Mouse (Mus musculus) telencephalon, adult 2 months (tissue): Measurements from ENCODE around the gene Hdac4.

Experiments
- DNase-seq: peaks from one replicate; pipeline ENCODE4 v3.0.0-alpha.2; 2011; ENCODE audit warnings: low read depth, low spot score

Gene Hdac4

DNA sequence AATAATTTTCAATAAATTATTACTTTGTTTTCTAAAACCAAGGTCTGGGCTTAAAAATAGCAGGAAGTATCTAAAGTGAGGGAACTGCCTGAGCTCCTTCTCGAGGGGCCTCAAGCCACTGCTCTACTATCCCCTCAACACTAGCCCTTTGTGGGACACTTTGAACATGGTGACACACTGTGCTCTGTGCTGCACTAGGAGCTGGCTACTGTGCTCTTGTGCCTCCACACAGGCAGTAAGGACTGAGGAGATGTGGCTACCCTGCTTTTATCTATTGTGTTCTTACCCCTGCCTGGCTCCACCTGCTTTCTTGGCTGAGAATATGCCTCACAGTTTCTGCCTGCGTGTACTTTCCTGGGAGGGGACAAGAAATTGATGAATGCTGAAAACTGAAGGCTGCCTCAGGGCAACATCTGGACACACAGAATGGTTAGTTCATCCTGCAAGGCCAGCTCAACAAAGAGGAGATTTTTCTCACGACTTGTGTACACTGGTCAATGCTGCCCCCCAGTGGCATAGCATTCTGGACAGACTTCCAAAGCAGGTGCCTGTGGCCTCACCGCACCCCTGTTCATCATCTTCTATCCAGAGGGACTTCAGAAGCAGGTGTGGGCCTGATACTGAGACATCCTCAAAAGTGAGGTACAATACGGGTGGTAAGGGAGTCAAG, 226.7 kb downstream of the Hdac4 start:
- peak; percentile 42 for DNase-seq

DNA sequence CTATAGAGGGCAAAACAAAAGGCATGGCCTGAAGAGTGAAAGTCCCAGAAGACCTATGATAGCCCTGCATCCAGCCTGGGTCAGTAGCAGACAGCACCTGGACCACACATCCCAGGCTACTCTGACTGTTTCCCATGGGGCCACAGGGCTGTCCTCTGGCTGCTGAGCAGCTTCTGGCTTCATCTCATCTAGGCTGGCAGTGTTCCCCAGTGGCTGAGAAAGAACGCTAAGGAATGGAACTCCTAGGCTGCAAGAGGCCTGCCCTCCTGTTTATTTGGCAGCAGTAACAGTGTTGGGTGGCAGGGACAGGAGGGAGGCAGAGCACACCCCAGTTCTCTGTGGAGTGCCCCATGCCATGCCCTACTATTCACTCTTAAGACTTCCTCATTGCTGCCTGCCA, 228.5 kb downstream of the Hdac4 start:
- no peak for DNase-seq

DNA sequence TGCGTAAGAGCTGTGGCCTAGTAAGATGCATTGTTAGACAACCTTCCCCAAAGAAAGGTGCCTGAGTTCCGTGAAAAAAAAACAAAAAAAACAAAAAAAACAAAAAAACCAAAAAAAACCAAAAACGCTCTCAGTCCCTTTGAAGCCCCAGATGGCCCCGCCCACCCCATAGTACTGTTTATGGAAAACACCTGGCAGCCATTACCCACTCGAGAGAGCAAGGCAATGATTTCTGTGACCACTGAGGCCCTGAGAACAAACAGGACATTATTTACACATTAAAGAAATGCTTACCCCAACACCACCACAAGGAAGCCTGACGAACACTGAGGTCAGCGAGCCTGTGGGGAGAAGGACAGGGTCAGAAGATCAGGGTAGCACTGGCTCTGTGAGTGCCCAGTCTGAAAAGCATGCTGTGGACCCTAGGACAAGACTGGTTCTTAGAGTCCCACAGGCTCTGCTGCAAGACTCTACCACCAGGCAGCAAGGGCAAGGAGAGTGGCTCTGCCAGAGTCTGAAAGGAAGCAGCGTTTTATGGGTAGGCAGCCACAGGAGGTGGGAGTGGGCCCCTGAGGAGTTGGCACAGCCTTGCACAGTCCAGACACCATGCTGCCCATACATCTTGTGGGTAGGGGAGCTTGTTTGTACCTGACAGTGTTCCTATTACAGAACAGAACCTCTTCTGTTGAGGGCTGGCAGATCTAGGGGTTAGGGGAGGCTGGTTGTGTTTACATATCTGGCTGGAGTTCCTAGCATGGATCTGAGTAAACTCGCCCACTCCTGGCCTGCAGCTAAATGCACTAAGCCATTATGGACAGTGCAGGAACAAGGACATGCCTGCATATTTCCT, 230.8 kb downstream of the Hdac4 start:
- no peak for DNase-seq

DNA sequence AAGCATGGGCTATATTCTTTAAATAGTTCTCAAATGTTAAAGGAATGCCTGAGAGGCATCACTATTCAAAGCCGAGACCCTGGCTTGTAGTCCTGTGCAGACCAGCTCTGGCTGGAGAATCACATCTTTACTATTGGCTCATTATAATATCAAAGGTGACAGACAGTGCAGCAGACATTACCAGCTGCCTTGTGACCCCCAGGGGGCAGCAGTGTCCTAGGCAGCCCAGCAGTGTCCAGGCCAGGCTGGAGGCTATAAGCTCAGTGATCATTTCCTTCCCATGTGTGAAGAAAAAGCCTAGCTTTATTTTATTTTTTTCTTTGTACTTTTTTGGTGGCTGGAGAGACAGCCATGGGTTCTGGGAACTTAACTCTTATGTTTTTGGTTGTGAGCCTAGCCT, 233.2 kb downstream of the Hdac4 start:
- no peak for DNase-seq

DNA sequence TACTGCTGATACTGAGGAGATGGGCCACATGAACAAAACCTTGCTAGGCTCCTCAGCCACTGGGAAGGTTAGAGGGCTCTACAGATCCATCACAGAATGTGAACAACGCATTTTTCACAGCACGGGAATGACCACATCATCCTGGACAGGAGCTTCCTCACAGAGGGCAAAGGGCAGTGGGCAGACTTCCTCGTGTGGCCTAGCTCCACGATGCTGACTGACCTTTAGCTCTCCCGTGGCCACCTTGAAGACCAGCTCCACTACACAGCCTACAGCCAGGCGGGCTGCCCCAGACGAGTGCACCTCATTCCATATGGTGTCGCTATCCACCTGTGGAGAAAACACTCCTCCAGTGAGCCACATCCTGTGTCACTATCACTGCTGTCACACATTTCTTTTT, 234.3 kb downstream of the Hdac4 start:
- no peak for DNase-seq

DNA sequence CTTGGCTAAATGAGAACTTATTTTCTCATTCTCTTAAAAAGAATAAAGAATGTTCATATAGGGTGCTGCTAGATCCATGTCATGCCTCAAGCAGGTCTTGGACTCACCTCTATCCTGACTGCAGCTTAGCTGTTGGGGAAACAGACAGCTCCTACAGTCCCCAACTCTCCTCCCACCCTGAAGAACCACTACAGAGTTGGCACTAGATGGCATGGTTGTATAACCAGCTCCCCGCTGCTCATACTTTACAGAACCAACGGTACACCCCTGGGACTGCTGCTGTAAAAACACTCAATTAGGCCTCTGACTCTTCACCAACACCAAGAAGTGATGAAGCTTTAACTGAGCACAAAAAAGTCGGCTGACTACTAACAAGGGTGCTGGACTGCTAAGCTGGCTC, 235.6 kb downstream of the Hdac4 start:
- peak; percentile 28 for DNase-seq

DNA sequence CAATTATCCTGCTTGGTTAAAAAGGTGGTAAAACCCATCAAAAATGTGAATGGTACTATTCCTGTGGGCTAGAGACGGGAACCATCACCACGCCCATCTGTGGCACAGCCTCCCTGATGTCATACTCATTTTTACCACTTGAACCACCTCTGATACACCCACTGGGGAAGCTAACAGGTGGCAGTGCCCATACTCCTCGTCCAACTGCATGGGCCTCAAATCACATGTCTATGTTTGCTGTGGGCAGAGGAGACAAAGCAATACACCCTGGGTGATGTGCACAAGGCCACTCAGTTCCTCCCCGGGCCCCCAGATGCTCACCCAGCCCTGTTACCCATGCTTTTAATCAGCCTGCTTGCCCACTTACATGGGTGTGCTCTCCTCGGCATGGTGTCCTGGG, 236.5 kb downstream of the Hdac4 start:
- DNase-seq, result no peak

DNA sequence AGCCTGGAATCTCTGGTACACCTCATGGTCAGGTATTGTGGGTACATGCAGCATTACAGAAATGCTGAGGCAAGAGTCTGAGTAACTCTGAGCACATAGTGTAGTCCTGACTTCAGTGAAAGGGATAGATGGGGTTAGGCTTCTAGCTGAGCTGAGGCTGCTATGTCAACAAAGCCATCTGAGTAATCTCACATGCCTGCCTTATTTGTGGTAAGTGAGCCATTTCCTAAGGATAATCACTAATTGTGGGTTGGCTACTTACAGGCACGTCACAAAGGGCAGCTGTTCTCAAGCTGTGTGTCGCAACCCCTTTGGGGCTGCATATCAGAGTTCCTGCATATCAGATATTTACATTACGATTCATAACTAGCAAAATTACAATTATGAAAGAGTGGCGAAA, 239.3 kb downstream of the Hdac4 start:
- no peak for DNase-seq

DNA sequence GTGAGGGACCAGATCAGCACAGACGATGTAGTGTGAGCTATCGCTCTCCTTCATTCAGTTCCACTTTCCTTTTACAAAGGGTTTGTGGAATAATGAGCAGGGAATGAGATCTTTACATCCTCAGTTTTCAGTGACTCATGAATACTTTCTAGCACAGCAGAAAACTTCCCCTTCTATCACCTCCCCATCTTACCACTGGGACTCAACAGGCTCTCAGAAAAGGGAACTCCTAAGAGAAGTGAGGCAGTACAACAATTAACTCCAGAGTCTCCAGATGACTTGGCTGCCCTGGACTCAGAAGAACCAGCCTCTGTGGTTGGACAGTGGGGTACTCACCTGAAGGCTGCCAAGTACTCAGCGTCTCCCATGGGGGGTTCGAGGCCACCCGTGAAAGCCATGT, 240.5 kb downstream of the Hdac4 start:
- DNase-seq, result no peak

DNA sequence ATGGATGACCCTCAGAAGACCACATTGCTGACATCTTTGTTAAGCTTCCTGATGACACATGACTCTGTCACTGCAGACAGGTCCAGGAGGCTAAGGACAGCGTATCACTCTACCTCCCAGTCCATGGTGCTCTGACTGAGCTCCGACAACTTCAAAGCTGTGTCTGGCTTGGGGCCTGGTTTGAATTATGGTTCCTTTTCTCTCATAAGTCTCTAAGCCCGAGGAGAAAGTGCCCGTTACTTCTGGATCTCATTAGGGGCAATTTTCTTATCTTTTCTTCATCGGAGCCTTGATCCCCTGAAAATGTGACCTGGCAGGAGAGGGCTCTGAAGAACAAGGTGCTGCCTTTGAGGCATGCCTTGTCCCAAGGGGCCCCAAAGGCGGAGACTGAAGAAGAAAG, 242.6 kb downstream of the Hdac4 start:
- DNase-seq, result no peak

DNA sequence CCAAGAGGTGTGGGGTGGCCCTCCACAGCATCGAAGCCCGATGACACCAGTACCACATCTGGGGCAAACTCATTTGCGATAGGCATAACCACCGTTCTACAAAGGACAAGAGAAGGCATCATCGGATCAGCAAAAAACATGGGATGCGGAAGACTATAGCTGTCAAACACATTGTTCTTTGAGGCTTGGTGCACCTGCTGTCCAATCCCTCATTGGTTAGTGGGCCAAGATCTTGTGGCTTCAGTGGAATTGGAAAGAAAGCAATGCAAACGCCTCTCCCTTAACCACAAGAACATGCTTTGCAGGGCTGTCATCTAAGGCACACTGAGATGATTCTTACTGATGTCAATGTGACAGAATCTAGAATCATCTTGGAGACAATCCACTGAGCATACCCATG, 248.1 kb downstream of the Hdac4 start:
- DNase-seq, result no peak

DNA sequence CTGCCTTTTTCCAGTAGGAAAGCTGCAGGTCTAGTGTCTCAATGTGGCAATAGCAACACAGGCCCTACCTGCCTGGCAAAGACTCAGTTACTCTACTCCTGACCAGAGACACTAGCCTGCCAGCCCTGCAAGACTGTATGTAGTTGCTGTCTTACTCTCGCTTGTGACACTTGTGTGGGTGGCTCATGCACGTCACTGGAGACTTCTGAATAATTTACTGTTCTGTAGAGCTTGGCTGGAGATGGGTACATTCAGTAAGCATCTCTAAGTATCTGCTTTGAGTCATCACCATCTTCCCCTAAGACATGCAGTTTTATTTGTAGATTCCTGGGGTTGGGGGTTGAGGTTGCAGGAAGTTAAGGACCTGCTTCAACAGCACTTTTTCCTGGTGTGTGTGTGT, 252.9 kb downstream of the Hdac4 start:
- peak; percentile 76 for DNase-seq

DNA sequence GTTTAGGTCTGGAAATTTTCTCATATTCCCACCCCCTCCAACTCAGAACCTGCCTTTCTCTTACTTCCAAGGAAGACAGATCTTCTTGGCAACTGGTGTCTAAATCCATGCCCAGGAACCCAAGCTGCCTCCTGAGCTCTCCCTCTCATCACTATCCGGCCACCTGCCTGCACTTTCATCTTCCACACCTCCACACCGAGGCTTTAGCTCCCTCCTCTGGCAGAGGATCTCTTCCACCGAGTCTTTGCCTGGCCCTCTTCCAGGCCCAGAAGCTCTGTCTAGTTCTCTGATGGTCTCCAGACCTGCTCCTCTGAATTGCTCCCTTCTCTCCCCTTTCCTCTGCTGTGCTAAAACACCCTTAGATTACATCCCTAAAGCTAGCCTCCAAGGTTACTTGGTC, 253.5 kb downstream of the Hdac4 start:
- DNase-seq, result peak; percentile 23

DNA sequence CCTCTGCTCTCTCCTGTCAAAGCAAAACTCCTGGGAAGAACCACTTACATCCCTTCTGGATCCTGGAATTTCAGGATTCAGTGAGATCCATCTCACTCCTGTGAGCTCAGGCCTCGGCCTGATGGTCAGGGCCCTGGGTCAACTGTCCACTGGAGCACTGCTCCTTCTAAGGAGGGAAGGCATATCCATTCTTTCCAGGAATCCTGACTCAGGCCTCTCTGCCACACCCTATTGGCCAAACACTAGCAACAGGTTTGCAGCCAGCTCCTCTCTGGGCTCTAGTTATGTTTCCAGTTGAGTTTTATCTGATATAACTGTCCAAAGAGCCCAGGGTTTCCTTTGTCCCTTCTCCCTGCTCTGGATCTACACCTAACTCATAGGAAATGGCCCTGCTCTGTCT, 254.4 kb downstream of the Hdac4 start:
- no peak for DNase-seq

DNA sequence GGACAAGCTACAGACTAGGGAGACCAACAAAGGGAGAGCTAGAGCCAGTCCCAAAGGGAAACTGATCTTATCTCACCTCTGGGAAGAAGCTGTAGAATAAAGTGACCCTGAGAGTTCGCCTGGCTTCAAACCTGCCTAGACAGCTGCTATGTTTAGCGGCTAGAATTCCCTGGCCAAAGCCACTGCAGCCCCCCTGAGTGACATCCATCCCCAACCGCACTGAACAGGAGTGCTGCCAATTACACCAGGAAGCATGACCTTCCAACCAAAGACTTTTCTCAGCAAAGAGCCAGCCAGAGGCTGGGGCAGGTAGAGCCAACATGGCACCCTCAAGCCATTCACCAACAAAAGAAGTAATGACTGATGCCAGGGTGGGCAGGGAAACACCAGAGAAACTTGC, 260.3 kb downstream of the Hdac4 start:
- DNase-seq, result no peak

DNA sequence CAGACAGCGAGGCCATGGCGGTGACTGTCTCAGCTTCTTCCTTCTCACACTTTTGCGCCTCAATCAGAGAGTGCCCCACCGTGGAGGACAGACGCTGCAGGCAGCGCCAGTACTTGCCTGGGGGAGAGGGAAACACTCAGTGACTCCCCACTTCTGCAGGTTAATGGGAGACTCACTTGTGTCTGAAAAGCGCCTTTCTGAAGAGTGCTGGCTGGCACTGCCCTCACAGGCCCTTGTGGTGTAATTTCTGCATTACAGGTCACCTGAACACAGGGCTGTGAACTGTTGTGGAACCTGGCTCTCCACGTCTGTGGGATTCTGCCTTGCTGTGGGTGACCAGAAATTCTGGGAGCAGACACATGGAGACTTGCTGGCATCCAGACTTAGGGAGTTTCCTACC, 261.8 kb downstream of the Hdac4 start:
- no peak for DNase-seq

DNA sequence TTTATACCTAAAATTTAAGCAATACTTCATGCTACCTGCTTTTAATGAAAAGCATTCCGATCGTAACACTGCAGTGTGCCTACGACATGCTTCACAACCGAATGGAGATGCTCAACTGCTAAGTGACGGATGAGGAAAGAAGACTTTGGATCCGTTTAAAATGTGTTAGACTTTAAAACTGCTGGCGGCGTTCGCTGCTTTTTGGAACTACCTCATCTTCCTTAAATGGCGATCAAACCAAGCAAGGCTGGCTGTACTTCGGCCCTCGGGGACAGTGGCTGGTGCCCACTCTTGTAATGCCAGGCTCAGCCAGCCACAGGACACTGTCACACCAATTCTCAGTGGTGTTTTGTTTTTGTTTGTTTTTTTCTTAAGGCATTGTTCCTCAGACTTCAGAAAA, 263.3 kb downstream of the Hdac4 start:
- DNase-seq, result no peak

DNA sequence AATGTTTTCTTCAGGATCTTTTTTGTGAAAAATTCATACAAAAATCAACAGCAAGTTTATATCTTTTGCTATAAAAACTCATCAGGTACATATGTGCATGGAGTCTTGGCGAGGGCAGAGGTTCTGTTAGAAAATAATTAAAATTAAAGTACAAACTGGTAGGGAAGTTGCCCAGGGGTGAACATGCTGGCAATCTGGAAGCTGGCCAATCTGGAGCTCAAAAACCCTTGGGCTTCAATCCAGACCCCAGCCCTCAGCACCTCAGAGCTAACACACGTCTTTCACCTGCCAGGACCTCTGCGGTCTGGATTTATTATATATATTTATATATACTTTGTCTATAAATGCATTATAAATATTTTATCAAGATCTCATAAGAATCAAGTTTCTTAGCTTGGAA, 263.7 kb downstream of the Hdac4 start:
- DNase-seq, result no peak

DNA sequence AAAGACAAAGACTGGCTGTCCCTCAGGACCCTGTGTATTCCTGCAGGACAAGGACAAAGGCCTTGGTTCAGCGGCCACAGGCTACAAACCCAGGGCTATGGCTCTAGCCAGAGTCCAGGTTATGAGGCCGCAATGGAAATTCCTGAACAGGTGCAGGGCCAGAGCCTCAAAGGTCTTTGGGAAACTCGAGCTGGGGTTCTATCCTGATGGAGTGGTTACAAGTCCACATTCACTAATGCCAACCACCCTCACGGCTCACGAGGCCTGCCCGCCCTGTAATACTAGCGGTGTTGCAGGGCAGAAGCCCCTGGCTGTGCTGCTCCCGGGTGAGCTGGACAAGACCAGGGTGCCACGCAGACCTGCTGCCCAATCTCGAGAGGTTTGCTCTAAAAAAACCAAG, 264.3 kb downstream of the Hdac4 start:
- no peak for DNase-seq

DNA sequence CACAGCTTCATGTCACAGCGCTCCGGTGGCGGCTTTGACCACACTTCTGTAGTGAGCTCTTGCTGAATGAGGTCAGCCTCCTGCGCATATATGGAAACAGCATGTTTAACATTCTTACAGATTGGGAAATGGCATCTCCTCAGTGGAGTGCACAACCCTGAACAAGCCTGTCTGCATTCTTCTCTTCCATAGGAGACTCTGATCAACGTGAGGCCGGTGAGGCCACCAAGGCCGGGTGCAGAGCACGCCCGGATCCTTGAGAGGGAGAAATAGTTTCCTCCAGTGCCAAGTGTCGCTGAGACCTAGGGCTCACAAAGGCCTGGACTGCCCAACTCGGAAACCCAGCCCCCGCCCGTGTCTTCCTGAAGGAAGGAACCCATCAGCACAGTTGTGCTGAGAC, 266.4 kb downstream of the Hdac4 start:
- no peak for DNase-seq

DNA sequence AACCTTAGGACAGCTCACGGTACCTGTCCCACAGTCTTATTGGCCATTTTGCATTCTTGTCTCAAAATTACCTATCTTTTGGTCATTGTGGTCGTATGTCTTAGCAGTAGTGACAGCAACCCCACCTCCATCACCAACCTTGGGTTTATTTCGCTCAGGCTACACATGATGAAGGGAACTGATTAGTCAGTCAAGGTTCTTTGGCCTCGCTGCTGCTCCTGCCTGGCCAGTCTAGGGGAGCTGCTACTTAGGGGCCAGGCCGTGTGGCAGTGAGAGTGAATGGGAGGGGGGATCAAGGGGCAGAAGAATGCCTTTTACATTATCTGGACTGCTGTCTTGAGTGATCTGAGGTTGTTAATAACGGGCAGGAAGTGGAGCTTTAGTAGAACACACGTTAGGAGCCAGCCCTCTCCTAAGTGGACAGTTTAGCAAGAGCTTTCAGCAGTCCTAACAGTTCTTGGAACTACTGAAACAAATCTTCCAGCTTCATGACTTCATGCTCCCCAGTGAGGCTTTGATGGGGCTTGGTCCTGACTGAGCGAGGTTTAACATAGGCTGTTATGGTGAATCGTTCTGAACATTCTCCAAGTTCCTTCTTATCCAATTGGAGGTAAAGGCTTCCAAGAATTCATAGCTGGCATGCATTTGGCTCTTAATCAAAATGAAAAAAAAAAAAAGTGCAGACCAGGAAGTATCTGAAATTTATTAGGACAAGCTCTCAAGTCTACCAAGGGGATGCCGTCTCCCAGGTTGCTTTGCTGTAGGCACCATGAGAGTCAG, 267.8 kb downstream of the Hdac4 start:
- DNase-seq, result no peak

DNA sequence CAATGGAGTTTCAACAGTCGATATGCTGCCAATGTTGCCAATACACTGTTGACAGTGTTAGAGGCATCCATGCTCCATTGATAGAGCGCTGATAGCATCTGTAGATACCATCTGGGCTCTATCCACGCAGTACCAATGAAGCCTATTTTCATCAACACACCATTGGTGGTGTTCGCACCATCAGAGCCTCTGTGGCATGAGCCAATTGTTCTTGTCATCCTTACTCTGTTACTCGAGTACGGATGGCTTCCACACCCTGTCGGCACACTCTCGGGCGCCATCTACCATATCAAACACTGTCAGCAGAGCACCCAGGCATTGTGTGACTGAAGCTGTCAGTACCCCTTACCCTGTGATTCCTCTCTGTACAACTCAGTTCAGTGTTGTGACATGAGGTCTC, 271.9 kb downstream of the Hdac4 start:
- no peak for DNase-seq
